Mouse (Mus musculus) bone marrow macrophage, adult 2 months (primary cell): Measurements from ENCODE around the gene Wrap73. TPM values are rescaled to one million over a fixed set of nuclear protein-coding genes. Genes with fewer than 3 reads are reported as not detected.

ENCODE experiments used
- H3K27ac ChIP-seq: 2 replicates; pipeline ENCODE4 v1.5.1; 2012; ENCODE audit warnings: low read depth, low read length; ENCODE audit not compliant: insufficient read depth
- H3K4me1 ChIP-seq: 2 replicates; pipeline ENCODE4 v1.6.1; 2012; ENCODE audit warnings: low read length; ENCODE audit not compliant: control insufficient read depth, insufficient read depth
- H3K4me3 ChIP-seq: 2 replicates; pipeline ENCODE4 v1.5.1; 2012; ENCODE audit warnings: mild to moderate bottlenecking, low read length, moderate library complexity; ENCODE audit not compliant: insufficient read depth
- CTCF ChIP-seq: IDR thresholded peaks from 2 replicates; pipeline ENCODE4 v1.5.1; 2012; ENCODE audit warnings: low read depth, mild to moderate bottlenecking, low read length, moderate library complexity
- POLR2A ChIP-seq: IDR thresholded peaks from 2 replicates; pipeline ENCODE4 v1.6.1; 2012; ENCODE audit warnings: mild to moderate bottlenecking, low read depth, low read length, borderline replicate concordance
- polyA plus RNA-seq: library from polyadenylated mRNA; stranded (reverse); fragments of >200 nt; gene quantifications from 2 replicates; pipeline ENCODE4 v1.2.4, GENCODE M21; 2012; ENCODE audit not compliant: missing spikeins, insufficient read depth, insufficient read length

The Wrap73 gene
- polyA plus RNA-seq, 1 experiment: 10.0 TPM

- Histone ChIP-seq H3K27ac (no peak overlapping the region), H3K4me1 (peaks cover 5% of the 10 kb centered on the region; the same call in 1 of the 2 replicates), H3K4me3 (no peak overlapping the region)
- no peak for TF ChIP-seq CTCF
- TF ChIP-seq POLR2A: no peak
Observed at GRCm38 (mm10) chr4:154157970-154158662, 15.9 kb downstream of the Wrap73 start.

DNA sequence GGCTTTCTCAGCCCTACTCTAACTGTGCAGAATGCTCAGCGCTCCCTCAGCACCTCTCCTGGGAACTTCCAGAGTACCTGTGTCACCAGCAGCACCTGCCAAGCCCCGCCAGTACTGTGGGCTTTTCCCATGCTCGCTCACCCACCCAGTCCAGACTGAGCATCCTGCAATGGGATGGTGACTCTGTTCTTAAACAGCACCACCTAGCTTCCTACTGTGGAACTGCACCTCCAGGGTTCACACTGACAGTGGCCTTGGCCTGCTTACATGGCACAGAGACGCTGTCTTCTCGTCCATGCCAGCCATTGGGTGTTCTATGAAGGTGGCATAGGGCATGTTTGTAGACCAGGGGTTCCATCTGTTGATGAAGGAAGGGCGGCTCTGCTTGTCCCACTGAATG is 16.8 kb downstream of the Wrap73 start:
- no peak for TF ChIP-seq POLR2A
- peak; percentile 60 for TF ChIP-seq CTCF
- H3K27ac ChIP-seq: no peak overlapping the region

GRCm38 (mm10) chr4:154159961-154160537 is 17.9 kb downstream of the Wrap73 start:
- no peak for TF ChIP-seq POLR2A
- no peak for TF ChIP-seq CTCF
- peak overlapping the region; percentile 38; the same call in 1 of the 2 replicates for H3K27ac ChIP-seq
- peaks cover 5% of the 10 kb centered on the region; the same call in 1 of the 2 replicates for H3K4me1 ChIP-seq
- H3K4me3 ChIP-seq: peak overlapping the region; percentile 96

More for the DNA sequence above, 16.8 kb downstream of the Wrap73 start:
- H3K4me1 ChIP-seq: peaks cover 5% of the 10 kb centered on the region; the same call in 1 of the 2 replicates
- H3K4me3 ChIP-seq: peak overlapping the region; percentile 96

DNA sequence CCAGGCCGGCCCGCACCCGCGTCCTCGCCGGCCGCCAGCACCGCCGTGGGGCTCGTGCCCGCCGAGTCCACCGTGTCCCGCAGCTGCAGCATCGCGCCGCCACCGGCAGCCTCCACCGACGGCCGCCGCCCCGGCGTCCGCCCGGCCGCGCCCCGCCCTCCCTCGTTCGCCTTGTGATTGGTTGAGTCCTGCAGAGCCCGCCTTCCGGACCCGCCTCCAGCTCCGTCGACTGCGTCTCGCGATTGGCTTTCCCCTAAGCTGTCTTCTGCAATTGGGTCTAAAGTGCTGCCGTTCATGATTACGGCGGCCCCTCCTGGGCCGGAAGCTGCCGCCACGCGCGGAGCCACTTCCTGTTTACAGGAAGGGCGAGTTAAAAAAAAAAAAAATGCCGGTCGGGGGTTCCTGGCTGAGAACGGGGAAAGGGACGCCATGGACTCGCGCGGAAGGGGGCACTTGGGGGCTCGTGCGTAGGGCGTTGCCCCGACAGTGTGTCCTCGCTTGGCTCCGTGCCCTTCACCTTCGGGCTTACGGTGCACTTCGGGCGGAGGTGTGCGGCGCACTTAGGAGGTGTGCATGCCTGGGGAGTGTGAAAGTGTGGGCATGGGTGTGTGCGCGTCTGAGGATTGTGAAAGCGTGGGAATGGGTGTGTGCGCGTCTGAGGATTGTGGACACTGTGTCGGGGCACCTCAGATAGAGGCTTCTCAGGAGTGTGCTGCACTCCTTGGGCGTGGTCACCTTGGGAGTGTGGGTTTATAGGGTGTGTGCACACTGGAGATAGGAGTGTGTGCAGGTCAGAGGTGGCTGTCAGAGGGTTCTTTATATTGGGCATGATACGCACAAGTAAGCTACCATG is 18.6 kb downstream of the Wrap73 start, which contains the start of gene Tprgl:
Gene Tprgl, minus strand, starts transcription at position 129 of the 853 bp plus-strand sequence.
- H3K4me3 ChIP-seq: peak within 1 kb of the TSS; percentile 96
- TF ChIP-seq CTCF: no peak
- peak within 1 kb of the TSS; percentile 38 for H3K27ac ChIP-seq
- peaks cover 5% of the 10 kb centered on the region; the same call in 1 of the 2 replicates for H3K4me1 ChIP-seq

DNA sequence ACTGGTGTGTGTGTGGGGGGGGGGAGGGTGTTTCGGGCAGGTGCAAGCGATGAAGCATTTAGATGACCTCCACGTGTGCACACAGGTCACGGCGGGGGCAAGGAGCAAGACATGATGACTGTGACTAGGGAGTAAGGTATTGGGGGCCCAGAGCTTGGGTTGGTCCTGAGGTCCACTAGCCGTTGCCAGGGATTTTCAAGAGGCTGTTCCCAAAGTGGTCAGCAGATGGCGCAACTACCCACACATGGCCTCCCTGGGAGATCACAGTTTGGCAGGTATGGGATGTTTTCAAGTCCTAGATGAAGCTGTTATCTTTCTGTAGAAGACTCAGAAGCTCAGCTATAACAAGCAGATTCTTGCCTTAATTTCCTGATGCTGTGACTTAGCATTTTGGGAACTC is 21.1 kb downstream of the Wrap73 start:
- TF ChIP-seq CTCF (peak; percentile 61; the same call in 1 of the 2 replicates), POLR2A (no peak)
- Histone ChIP-seq H3K4me1 (peaks cover 5% of the 10 kb centered on the region; the same call in 1 of the 2 replicates), H3K4me3 (no peak overlapping the region), H3K27ac (no peak overlapping the region)

GRCm38 (mm10) chr4:154167053-154167452 is 24.9 kb downstream of the Wrap73 start:
- H3K27ac ChIP-seq: no peak overlapping the region
- H3K4me3 ChIP-seq: no peak overlapping the region
- TF ChIP-seq POLR2A (no peak), CTCF (peak; percentile 42; the same call in 1 of the 2 replicates)
- H3K4me1 ChIP-seq: no peaks in the 10 kb centered on the region

GRCm38 (mm10) chr4:154170021-154170420 is 27.8 kb downstream of the Wrap73 start:
- no peak overlapping the region for H3K4me3 ChIP-seq
- no peak overlapping the region for H3K27ac ChIP-seq
- H3K4me1 ChIP-seq: no peaks in the 10 kb centered on the region
- no peak for TF ChIP-seq CTCF
- no peak for TF ChIP-seq POLR2A

DNA sequence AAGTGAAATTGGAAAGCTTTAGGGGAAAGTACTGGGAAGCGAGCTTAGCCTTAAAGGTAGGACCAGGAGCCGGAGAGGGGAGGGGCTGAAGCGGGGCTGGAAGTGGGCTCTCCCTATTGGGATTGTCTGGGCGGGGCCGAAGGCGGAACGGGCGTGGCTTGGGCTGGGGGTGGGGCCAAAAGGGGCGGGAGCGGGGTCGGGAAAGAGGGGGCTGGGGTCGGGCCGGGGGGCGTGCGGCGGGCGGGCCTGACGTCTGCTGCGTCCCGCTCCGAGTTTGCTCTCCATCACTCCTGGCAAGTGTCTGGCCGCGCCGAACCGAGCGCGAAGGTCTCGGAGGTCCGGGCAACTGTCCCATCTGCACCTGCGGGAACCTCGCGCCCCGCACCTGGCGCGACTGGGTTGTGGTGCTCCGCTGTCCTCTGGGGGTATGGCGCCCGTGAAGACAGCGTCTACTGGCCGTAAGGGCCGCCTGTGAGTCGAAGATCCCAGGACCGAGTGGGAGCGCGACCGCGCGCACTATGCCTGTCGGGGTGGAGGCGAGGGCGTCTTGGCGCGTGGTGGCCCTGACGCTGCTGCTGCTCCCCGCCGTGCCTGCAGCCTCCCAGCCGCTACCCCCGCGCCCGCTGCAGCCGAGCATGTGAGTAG is 28.5 kb downstream of the Wrap73 start, which contains the start of gene Megf6:
Gene Megf6, plus strand, starts transcription at position 225 of the 645 bp plus-strand sequence.
- H3K4me3 ChIP-seq: 0 out of 2 replicates have a peak within 1 kb of the TSS, but pooled peaks have one; percentile 15
- TF ChIP-seq CTCF: no peak
- TF ChIP-seq POLR2A: no peak
- H3K27ac ChIP-seq: no peak within 1 kb of the TSS
- no peaks in the 10 kb centered on the region for H3K4me1 ChIP-seq

GRCm38 (mm10) chr4:154171151-154171930 is 29.2 kb downstream of the Wrap73 start:
- TF ChIP-seq POLR2A: no peak
- TF ChIP-seq CTCF: no peak
- Histone ChIP-seq H3K4me3 (no peak overlapping the region), H3K27ac (no peak overlapping the region), H3K4me1 (no peaks in the 10 kb centered on the region)
